9 mouse cellular contexts compared by ENCODE assay signal in genomic region chr6:115956922-115957601, GRCm38 (mm10). TPM values are rescaled to one million over a fixed set of nuclear protein-coding genes. Genes with fewer than 3 reads are reported as not detected.
A peak's percentile ranks its signal among the peaks of the same experiment; 100 is the strongest.
DNase-seq lines count a peak whose midpoint lies in the region; ATAC-seq and TF ChIP-seq lines count a peak whose summit lies in the region.
"Had no signal": no experiment of that assay in that cellular context is flagged by ENCODE, and none has a peak within 500 bp of the region (broad histone marks: within the 10 kb centered on the region; RNA-seq: fewer than 3 reads in every experiment).

No protein-coding gene starts in this region.

- H3K9me3 ChIP-seq in forebrain, embryonic 16.5 days (ENCODE audit: control insufficient read depth, low read length), result no peaks in the 10 kb centered on the region
- no peaks in the 10 kb centered on the region for H3K9me3 ChIP-seq in hindbrain, postnatal 0 days (ENCODE audit: low read length)
- no peaks in the 10 kb centered on the region for H3K9me3 ChIP-seq in liver, embryonic 16.5 days (replicated peaks; ENCODE audit: control insufficient read depth, low read length)

- H3K4me1 ChIP-seq in forebrain, embryonic 16.5 days (replicated peaks; ENCODE audit: control insufficient read depth, insufficient read depth, low read length), result peaks cover 42% of the 10 kb centered on the region
- H3K4me1 ChIP-seq in hindbrain, postnatal 0 days (ENCODE audit: insufficient read depth, low read length), result peaks cover 17% of the 10 kb centered on the region
- peaks cover 4% of the 10 kb centered on the region; the same call in 1 of the 2 replicates for H3K4me1 ChIP-seq in liver, embryonic 16.5 days (ENCODE audit: control insufficient read depth, low read depth, low read length)

- no peak for TF ChIP-seq CTCF in hindbrain, postnatal 0 days (IDR thresholded peaks at IDR 0.05; ENCODE audit: low read depth)

- H3K27ac ChIP-seq in forebrain, embryonic 16.5 days (ENCODE audit: low read length), result peak overlapping the region; percentile 31
- peak overlapping the region; percentile 41; the same call in 1 of the 2 replicates for H3K27ac ChIP-seq in hindbrain, postnatal 0 days
- no peak overlapping the region for H3K27ac ChIP-seq in liver, embryonic 16.5 days (ENCODE audit: low read length)
- H3K27ac ChIP-seq: macrophage had no signal

- 27% methylated on average over 16 of the region's 16 CpGs for WGBS in forebrain, embryonic 16.5 days
- WGBS in hindbrain, postnatal 0 days, result 32% methylated on average over 16 of the region's 16 CpGs
- WGBS in liver, embryonic 16.5 days (ENCODE audit: insufficient replicate concordance), result 60% methylated on average over 16 of the region's 16 CpGs

- peak; percentile 67 to 82 for DNase-seq in adrenal gland, adult (ENCODE audit: inconsistent age in 2 of 2, low spot score in 1 of 2)
- no peak for DNase-seq in adrenal gland, adult 18-20 months (ENCODE audit: low spot score in 2 of 2)
- DNase-seq in cerebellum, adult 11 months, result peak; percentile 84
- peak; percentile 67 for DNase-seq in hindbrain, postnatal 0 days (ENCODE audit: low spot score)
- DNase-seq in telencephalon, adult 2 months (ENCODE audit: low read depth, low spot score), result peak; percentile 26
- DNase-seq in spleen, postnatal 14 days (ENCODE audit: low spot score in 2 of 2), result no peak

- H3K27me3 ChIP-seq in forebrain, embryonic 16.5 days (replicated peaks; ENCODE audit: control insufficient read depth, insufficient read depth, low read length), result no peaks in the 10 kb centered on the region
- no peaks in the 10 kb centered on the region for H3K27me3 ChIP-seq in hindbrain, postnatal 0 days (ENCODE audit: insufficient read depth, low read length)
- H3K27me3 ChIP-seq in liver, embryonic 16.5 days (ENCODE audit: control insufficient read depth, insufficient read depth, low read depth, low read length), result no peaks in the 10 kb centered on the region

- no peak overlapping the region; the same call in none of the 2 replicates for H3K4me2 ChIP-seq in forebrain, embryonic 16.5 days (ENCODE audit: low read length)
- H3K4me2 ChIP-seq in hindbrain, postnatal 0 days (ENCODE audit: low read depth, low read length), result no peak overlapping the region
- no peak overlapping the region for H3K4me2 ChIP-seq in liver, embryonic 16.5 days (ENCODE audit: low read depth, low read length)

- H3K36me3 ChIP-seq in forebrain, embryonic 16.5 days (ENCODE audit: control insufficient read depth, insufficient read depth), result no peaks in the 10 kb centered on the region
- H3K36me3 ChIP-seq in hindbrain, postnatal 0 days (ENCODE audit: insufficient read depth, low read length), result no peaks in the 10 kb centered on the region
- no peaks in the 10 kb centered on the region; the same call in 1 of the 2 replicates for H3K36me3 ChIP-seq in liver, embryonic 16.5 days (ENCODE audit: control insufficient read depth, insufficient read depth)

- peak; percentile 75 for ATAC-seq in forebrain, embryonic 16.5 days
- peak; percentile 61 for ATAC-seq in hindbrain, postnatal 0 days
- ATAC-seq in liver, embryonic 16.5 days (ENCODE audit: low read depth), result peak; percentile 67

- H3K9ac ChIP-seq in forebrain, embryonic 16.5 days (replicated peaks; ENCODE audit: low read depth, low read length), result no peak overlapping the region
- H3K9ac ChIP-seq in hindbrain, postnatal 0 days (replicated peaks; ENCODE audit: low read length), result no peak overlapping the region
- H3K9ac ChIP-seq in liver, embryonic 16.5 days (ENCODE audit: low read depth, low read length), result no peak overlapping the region

- H3K4me3 ChIP-seq in forebrain, embryonic 16.5 days (replicated peaks; ENCODE audit: low read length), result no peak overlapping the region
- H3K4me3 ChIP-seq in hindbrain, postnatal 0 days (ENCODE audit: low read length), result no peak overlapping the region
- no peak overlapping the region for H3K4me3 ChIP-seq in liver, embryonic 16.5 days (ENCODE audit: low read depth, low read length)

RNA-seq across cellular contexts. Expression of gene H1foo, which starts 12.3 kb away (rescaled TPM):
- total RNA-seq in adrenal gland, adult 18-20 months (2021), result not detected
- polyA plus RNA-seq in forebrain, embryonic 16.5 days (2015; fragmentation: Nextera tagmentation; extraction: Ambion mirVana), result not detected in 2 replicates
- total RNA-seq in hindbrain, postnatal 0 days (2014; rRNA removed), result 1.0 TPM in 1 of 2 replicates, not detected in the other
- not detected in 2 replicates for polyA plus RNA-seq in hindbrain, postnatal 0 days (2015; fragmentation: Nextera tagmentation; extraction: Ambion mirVana)
- not detected in 2 replicates for polyA plus RNA-seq in liver, embryonic 16.5 days (2015; fragmentation: Nextera tagmentation; extraction: Ambion mirVana)
- polyA plus RNA-seq: macrophage had no signal

RNA-seq across cellular contexts. Expression of gene Rho, which starts 25.5 kb away (rescaled TPM):
- under 1 TPM; 0.26 to 0.40 TPM for total RNA-seq in adrenal gland, adult 18-20 months (2021)
- polyA plus RNA-seq in forebrain, embryonic 16.5 days (2015; fragmentation: Nextera tagmentation; extraction: Ambion mirVana), result 0.15 TPM in 1 of 2 replicates, not detected in the other
- total RNA-seq in hindbrain, postnatal 0 days (2014; rRNA removed), result 0.37 and 1.1 TPM in 2 replicates
- polyA plus RNA-seq in hindbrain, postnatal 0 days (2015; fragmentation: Nextera tagmentation; extraction: Ambion mirVana), result 0.08 and 0.09 TPM in 2 replicates
- not detected in 2 replicates for polyA plus RNA-seq in liver, embryonic 16.5 days (2015; fragmentation: Nextera tagmentation; extraction: Ambion mirVana)
- polyA plus RNA-seq: macrophage had no signal

RNA-seq across cellular contexts. Expression of gene Plxnd1, which starts 37.7 kb away (rescaled TPM):
- total RNA-seq in adrenal gland, adult 18-20 months (2021), result 100 to 1,000 TPM; 116 to 135 TPM
- polyA plus RNA-seq in forebrain, embryonic 16.5 days (2015; fragmentation: Nextera tagmentation; extraction: Ambion mirVana), result 19.4 and 19.8 TPM in 2 replicates
- total RNA-seq in hindbrain, postnatal 0 days (2014; rRNA removed), result 31.2 and 36.1 TPM in 2 replicates
- polyA plus RNA-seq in hindbrain, postnatal 0 days (2015; fragmentation: Nextera tagmentation; extraction: Ambion mirVana), result 6.1 and 8.2 TPM in 2 replicates
- 7.3 and 9.7 TPM in 2 replicates for polyA plus RNA-seq in liver, embryonic 16.5 days (2015; fragmentation: Nextera tagmentation; extraction: Ambion mirVana)

Comparison
In these comparisons a context has a peak if more than half of its experiments do, and no peak if none do; other contexts are left out.
1. DNase-seq: peak in adrenal gland, adult (2 of 2), cerebellum, adult 11 months (single experiment), hindbrain, postnatal 0 days (single experiment) and telencephalon, adult 2 months (single experiment); none in adrenal gland, adult 18-20 months (0 of 2) and spleen, postnatal 14 days (0 of 2).
2. Peak in every context shown above with its lines, with median percentiles within 50 percentile points of each other: ATAC-seq.